Mouse (Mus musculus): ENCODE measurements around the gene Bnip1. TPM values are rescaled to one million over a fixed set of nuclear protein-coding genes. Genes with fewer than 3 reads are reported as not detected.

The Bnip1 gene
- polyA plus RNA-seq, 1 experiment, result 34.4 TPM

- no peak for TF ChIP-seq GATA1 (IDR thresholded peaks at IDR 0.05; ENCODE audit: low read length)
These were observed 8.8 kb downstream of the Bnip1 start for GRCm38 (mm10) chr17:26789460-26790268.

DNA sequence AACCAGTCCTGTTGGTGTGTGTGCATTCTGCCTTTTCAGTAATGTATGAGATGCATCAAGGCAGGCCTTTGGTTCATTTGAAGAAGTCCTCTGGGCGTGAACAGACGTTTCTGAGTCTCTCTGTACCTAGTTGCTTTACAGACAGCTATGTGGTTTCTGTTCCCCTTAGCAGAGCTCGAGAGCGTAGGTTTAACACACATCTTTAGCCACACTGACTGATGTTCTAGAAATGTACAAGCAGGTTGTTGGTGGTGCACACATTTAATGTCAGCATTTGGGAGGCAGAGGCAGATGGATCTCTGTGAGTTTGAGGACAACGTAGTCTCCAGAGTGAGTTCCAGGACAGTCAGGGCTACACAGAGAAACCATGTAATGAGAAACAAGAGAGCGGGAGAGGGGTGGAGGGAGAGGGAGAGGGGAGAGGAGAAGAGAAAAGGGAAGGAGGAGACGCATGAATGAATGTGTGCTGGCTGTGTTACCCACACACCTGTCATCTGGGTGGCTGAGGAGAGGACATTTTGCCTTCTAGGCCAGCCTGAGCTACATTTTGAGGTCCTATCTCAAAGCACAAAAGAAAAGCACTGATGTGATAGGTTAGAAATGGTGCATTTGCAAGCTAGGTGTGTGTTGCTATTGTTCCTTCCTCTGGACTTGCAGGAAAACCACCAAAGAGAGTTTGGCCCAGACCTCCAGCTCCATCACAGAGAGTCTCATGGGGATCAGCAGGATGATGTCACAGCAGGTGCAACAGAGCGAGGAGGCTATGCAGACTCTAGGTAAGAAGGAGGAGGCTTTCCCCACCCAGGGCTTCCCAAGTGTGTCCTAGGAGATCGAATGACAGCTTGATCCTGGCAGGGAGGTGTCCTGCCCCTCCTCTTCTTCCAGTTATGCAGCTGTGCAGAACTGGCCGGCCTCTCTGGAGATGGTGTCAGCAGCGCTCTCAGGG lies 9.7 kb downstream of the Bnip1 start:
- TF ChIP-seq GATA1 (IDR thresholded peaks at IDR 0.05; ENCODE audit: low read length), result no peak

DNA sequence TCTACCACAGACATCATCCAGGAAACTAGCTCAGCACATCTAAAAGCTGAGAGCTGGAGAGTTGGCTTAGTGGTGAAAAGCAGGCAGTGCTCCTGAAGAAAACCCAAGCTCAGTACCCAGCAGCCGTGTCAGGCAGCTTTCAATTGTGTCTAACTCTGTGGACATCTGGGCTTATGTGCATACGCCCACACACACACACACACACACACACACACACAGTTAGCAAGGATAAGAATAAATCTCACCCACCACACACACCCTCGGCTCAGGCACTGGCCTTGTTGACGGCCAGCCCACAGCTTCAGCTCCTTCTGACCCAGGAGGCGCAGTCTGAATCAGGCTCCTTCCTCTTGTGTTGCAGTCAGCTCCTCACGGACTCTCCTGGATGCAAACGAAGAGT lies 10.7 kb downstream of the Bnip1 start:
- TF ChIP-seq GATA1 (IDR thresholded peaks at IDR 0.05; ENCODE audit: low read length), result no peak

- TF ChIP-seq GATA1 (IDR thresholded peaks at IDR 0.05; ENCODE audit: low read length), result no peak
These were observed 11.2 kb downstream of the Bnip1 start for GRCm38 (mm10) chr17:26792096-26792495.

DNA sequence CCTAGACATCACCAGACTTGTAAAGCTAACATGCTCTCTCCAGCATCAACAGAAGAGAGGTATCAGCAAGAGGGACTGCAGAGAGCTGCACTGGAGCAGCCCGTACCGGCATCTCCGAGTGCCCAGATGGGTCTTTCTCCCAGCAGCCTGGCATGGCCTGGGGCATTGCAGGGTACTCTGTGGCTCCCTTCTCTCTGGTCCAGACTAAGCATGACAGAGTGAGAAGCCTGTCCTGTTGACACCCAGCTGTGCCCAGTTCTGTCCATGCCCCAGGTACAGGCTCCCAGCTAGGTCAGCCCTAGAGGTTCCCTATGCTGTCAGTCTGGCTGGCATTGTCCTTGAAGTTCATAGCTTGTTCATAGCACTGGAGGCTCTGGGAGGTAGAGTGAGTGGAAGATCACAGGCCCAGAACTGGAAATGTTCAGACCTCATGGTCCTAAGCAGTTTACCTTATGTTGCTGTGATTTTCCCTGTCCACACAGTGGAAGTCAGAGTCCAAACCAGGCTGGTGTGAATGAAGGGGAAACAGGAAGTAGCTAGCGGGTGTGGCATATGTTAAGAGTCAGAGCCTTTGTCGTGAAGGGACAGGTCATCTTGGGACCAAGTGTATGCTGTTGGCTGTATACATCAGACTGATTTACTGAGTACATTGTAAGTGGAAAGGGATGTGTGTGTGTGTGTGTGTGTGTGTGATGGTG lies 12.4 kb downstream of the Bnip1 start:
- TF ChIP-seq GATA1 (IDR thresholded peaks at IDR 0.05; ENCODE audit: low read length), result no peak

- no peak for TF ChIP-seq GATA1 (IDR thresholded peaks at IDR 0.05; ENCODE audit: low read length)
These were observed 13.9 kb downstream of the Bnip1 start for GRCm38 (mm10) chr17:26794744-26795143.

DNA sequence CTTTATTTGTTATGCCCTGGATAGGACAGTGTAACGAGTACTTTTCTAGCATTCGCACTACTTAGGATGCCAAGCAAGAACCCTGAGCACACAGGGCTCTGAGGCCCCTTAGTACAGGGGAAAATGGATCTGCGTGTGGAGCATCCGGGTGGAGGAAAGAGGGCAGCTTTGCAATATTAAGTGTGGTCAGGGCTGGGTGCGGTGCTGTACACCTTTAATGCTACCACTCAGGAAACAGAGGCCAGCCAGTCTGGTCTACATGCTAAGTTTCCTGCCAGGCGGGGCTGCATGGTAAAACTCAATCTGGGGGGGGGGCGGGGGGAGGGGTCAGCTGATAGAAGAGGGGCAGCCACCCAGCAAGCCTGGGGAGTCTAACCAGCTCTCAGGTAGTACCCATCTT lies 14.5 kb downstream of the Bnip1 start:
- no peak for TF ChIP-seq GATA1 (IDR thresholded peaks at IDR 0.05; ENCODE audit: low read length)

DNA sequence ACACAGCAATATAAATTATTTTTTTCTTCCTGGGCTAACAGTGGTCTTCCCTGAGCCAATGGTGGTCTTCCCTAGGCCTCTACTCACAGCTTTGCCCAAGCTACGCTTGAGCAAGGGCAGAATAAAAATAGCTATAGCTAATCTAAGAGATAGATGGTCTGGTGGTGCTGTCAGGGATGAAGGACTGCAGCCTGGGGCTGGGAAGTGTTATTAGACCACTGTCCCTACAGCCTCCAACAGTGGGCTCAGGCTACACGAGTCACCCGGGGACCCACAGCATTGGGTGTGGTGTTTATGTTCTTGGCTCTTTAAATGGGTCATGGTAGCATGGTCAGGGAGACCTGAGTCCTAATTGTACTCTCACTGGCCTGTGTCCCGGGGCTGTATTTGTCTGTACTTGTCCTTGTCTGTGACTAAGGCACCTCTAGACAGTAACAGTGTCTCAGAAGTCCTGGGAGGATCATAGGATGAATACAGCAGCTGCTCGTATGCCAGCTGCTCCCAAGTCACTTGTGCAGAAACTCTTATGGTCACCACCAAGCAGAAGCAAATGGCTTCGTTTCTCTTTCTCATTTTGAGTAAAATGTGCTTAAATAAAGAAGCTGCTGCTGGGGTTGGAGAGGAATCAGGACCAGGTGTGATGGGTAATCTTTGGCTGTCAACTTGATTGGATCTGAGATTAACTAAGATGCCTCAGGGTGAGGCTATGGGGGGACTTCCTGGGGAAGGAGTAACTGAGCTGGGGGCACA lies 16.7 kb downstream of the Bnip1 start:
- no peak for TF ChIP-seq GATA1 (IDR thresholded peaks at IDR 0.05; ENCODE audit: low read length)

GRCm38 (mm10) chr17:26802886-26803285 lies 22.0 kb downstream of the Bnip1 start:
- TF ChIP-seq GATA1 (IDR thresholded peaks at IDR 0.05; ENCODE audit: low read length), result no peak

DNA sequence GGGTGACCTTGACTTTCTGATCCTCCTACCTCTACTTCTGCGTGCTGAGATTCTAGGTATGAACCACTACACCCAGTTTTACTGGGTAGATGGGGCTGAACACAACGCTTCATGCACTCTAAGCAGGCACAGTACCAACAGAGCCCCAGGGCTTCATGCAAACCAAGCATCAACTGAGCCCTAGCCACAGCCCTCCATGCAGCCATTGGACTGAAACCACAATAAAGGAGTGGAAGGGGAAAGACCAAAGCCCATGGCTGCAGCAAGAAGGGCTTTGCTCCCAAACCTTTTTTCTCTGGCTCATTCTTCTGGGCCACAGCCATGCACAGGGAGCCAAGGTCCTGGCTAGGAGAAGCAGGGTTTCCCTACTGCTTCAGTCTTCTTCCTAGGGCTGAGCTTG lies 31.7 kb downstream of the Bnip1 start:
- no peak for TF ChIP-seq GATA1 (IDR thresholded peaks at IDR 0.05; ENCODE audit: low read length)

DNA sequence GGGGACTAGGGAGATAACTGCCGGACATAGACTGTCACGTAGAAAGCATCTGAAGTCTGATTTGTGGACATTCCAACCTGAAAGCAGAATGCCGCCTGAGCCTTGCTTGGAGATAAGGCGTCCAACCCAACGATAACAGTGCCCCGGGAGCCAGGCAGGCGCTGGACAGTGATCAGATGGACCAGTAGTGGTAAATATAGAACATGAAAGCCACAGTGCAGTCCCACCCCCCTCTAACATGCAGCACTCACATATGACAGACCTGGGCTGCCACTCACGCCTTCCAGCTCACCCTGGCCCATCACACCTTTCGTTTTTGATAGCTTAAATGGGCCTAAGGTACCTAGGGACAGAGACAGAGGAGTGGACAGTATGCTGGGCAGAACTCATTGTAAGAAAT lies 32.6 kb downstream of the Bnip1 start:
- TF ChIP-seq GATA1 (IDR thresholded peaks at IDR 0.05; ENCODE audit: low read length), result no peak

DNA sequence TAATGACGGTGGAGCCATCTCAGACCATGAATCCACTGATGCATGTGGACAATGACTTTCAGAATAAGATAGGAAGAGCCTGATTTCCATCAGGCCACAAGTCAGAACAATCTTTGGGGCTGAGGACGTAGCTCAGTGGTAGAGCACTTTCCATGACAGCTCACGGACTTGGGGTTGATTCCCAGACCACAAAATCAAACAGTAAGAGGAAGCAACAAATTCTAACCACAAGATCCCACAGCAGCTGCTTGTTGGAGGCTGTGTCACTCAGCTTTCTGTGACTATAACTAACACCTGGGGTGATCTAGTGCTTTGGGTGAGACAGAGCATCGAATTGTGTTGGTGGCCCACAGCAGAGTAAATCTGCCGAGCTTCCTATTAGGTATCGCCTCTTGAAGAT lies 35.9 kb downstream of the Bnip1 start:
- TF ChIP-seq GATA1 (IDR thresholded peaks at IDR 0.05; ENCODE audit: low read length), result no peak

GRCm38 (mm10) chr17:26817776-26818175 lies 36.9 kb downstream of the Bnip1 start:
- TF ChIP-seq GATA1 (IDR thresholded peaks at IDR 0.05; ENCODE audit: low read length), result no peak

DNA sequence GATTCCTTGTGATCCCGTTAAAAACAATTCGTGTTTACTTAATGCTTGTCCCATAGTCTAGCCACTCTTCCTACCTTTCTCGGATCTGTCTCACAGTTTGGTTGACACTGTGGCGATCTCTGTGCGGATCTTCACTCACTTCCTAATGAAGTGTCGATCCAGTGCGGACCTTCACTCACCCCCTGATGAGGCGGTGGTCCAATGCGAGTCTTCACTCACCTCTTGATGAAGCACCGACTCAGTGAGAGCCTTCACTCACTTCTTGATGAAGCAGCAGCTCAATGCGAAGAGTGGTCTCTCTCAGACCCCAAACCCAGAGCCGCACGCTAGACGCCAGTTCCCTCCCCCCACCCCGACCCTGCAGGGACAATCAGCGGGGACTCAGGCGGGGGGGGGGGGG lies 45.3 kb downstream of the Bnip1 start:
- TF ChIP-seq GATA1 (IDR thresholded peaks at IDR 0.05; ENCODE audit: low read length), result no peak

- no peak for TF ChIP-seq GATA1 (IDR thresholded peaks at IDR 0.05; ENCODE audit: low read length)
These were observed 52.9 kb downstream of the Bnip1 start for GRCm38 (mm10) chr17:26833806-26834205.

All from G1E-ER4 (cell line).